Mouse (Mus musculus) CH12.LX (cell line): ENCODE measurements around the gene Olfr457. TPM values are rescaled to one million over a fixed set of nuclear protein-coding genes. Genes with fewer than 3 reads are reported as not detected.
A peak's percentile ranks its signal among the peaks of the same experiment; 100 is the strongest.

Experiments used
- DNase-seq: peaks from one replicate; pipeline ENCODE4 v3.0.0-alpha.2; 2013; ENCODE audit errors: extremely low read depth
- H3K27ac ChIP-seq: 2 replicates; pipeline ENCODE4 v1.5.1; 2012; ENCODE audit warnings: low read depth, mild to moderate bottlenecking, control low read depth, moderate library complexity; ENCODE audit not compliant: insufficient read depth
- H3K27me3 ChIP-seq: replicated peaks from 2 replicates; pipeline ENCODE3; 2012; ENCODE audit warnings: inconsistent platforms
- H3K36me3 ChIP-seq, 2 experiments: replicated peaks in 1 of 2; 2 replicates each; pipeline versions ENCODE3 to v1.6.1; 2012; ENCODE audit warnings: inconsistent platforms in 1 of 2, low read length in 1 of 2, mild to moderate bottlenecking in 1 of 2, mixed read lengths in 1 of 2, moderate library complexity in 1 of 2; ENCODE audit not compliant: control insufficient read depth in 1 of 2, insufficient read depth in 1 of 2
- H3K4me1 ChIP-seq, 2 experiments: 2 replicates each; pipeline ENCODE4 v1.6.1; 2012; ENCODE audit warnings: inconsistent platforms in 1 of 2, moderate library complexity in 1 of 2; ENCODE audit not compliant: insufficient read depth in 2 of 2, control insufficient read depth in 1 of 2
- H3K4me2 ChIP-seq: 2 replicates; pipeline ENCODE4 v1.6.1; 2012; ENCODE audit warnings: low read depth, mild to moderate bottlenecking, control low read depth; ENCODE audit not compliant: poor library complexity, insufficient read depth, severe bottlenecking
- H3K4me3 ChIP-seq, 3 experiments: fragments of 150-350 bp in 1 of 3; sonication (generic) in 1 of 3; replicated peaks in 1 of 3; 2 replicates each; pipeline versions ENCODE3 to v1.5.1; 2011 to 2012; ENCODE audit warnings: low read depth in 2 of 3, low read length in 2 of 3, mild to moderate bottlenecking in 2 of 3, moderate library complexity in 2 of 3, control low read depth in 1 of 3, improper control_type of control experiment in 1 of 3, inconsistent platforms in 1 of 3, mixed read lengths in 1 of 3; ENCODE audit not compliant: poor library complexity in 1 of 3
- H3K79me2 ChIP-seq: replicated peaks from 2 replicates; pipeline ENCODE4 v1.6.1; 2012; ENCODE audit warnings: mild to moderate bottlenecking, moderate library complexity; ENCODE audit not compliant: control insufficient read depth, poor library complexity, insufficient read depth, severe bottlenecking; ENCODE audit errors: extremely low read depth
- H3K9ac ChIP-seq: 2 replicates; pipeline ENCODE4 v1.6.1; 2012; ENCODE audit warnings: low read depth, mild to moderate bottlenecking, control low read depth, moderate library complexity; ENCODE audit not compliant: insufficient read depth
- H3K9me3 ChIP-seq: replicated peaks from 2 replicates; pipeline ENCODE3; 2012; ENCODE audit warnings: low read length, inconsistent platforms, mixed read lengths
- BHLHE40 ChIP-seq: IDR thresholded peaks from 2 replicates; pipeline ENCODE4 v1.6.1; 2011; ENCODE audit warnings: mild to moderate bottlenecking, low read depth, low read length, improper control_type of control experiment
- CHD1 ChIP-seq: IDR thresholded peaks from 2 replicates; pipeline ENCODE4 v1.6.1; 2012; ENCODE audit warnings: low read depth, low read length, improper control_type of control experiment, inconsistent platforms
- CHD2 ChIP-seq: IDR thresholded peaks from 2 replicates; pipeline ENCODE4 v1.6.1; 2011; ENCODE audit warnings: low read length, improper control_type of control experiment
- CTCF ChIP-seq, 2 experiments: IDR thresholded peaks in 1 of 2; conservative IDR thresholded peaks in 1 of 2; 2 replicates each; pipeline ENCODE4 v1.5.1; 2011 to 2012; ENCODE audit warnings: low read depth in 2 of 2, low read length in 2 of 2, improper control_type of control experiment in 1 of 2, inconsistent platforms in 1 of 2, mild to moderate bottlenecking in 1 of 2, moderate library complexity in 1 of 2
- ELF1 ChIP-seq: IDR thresholded peaks from 2 replicates; pipeline ENCODE4 v1.6.1; 2014; ENCODE audit warnings: low read depth, mild to moderate bottlenecking, inconsistent platforms, low read length, improper control_type of control experiment
- EP300 ChIP-seq: IDR thresholded peaks from 2 replicates; pipeline ENCODE4 v1.6.1; 2011; ENCODE audit warnings: low read length, improper control_type of control experiment
- ETS1 ChIP-seq: conservative IDR thresholded peaks from 2 replicates; pipeline ENCODE4 v1.6.1; 2012; ENCODE audit warnings: low read depth, mild to moderate bottlenecking, inconsistent platforms, low read length, improper control_type of control experiment, moderate library complexity
- GABPA ChIP-seq: IDR thresholded peaks from 2 replicates; pipeline ENCODE4 v1.6.1; 2012; ENCODE audit warnings: low read depth, low read length, improper control_type of control experiment, inconsistent platforms; ENCODE audit not compliant: insufficient replicate concordance
- HCFC1 ChIP-seq: IDR thresholded peaks from 2 replicates; pipeline ENCODE4 v1.6.1; 2012; ENCODE audit warnings: low read depth, mild to moderate bottlenecking, inconsistent platforms, low read length, improper control_type of control experiment
- IRF4 ChIP-seq: IDR thresholded peaks from 2 replicates; pipeline ENCODE4 v1.6.1; 2014; ENCODE audit warnings: low read depth, mild to moderate bottlenecking, inconsistent platforms, low read length, improper control_type of control experiment
- JUN ChIP-seq: IDR thresholded peaks from 2 replicates; pipeline ENCODE4 v1.6.1; 2011; ENCODE audit warnings: low read depth, mild to moderate bottlenecking, low read length, improper control_type of control experiment, moderate library complexity; ENCODE audit not compliant: insufficient read depth
- JUND ChIP-seq: conservative IDR thresholded peaks from 2 replicates; pipeline ENCODE4 v1.6.1; 2011; ENCODE audit warnings: low read depth, low read length, improper control_type of control experiment
- MAFK ChIP-seq: IDR thresholded peaks from 2 replicates; pipeline ENCODE4 v1.6.1; 2011; ENCODE audit warnings: low read length, improper control_type of control experiment; ENCODE audit not compliant: insufficient replicate concordance
- MAX ChIP-seq: IDR thresholded peaks from 2 replicates; pipeline ENCODE4 v1.6.1; 2011; ENCODE audit warnings: low read length, improper control_type of control experiment
- MAZ ChIP-seq: IDR thresholded peaks from 2 replicates; pipeline ENCODE4 v1.6.1; 2012; ENCODE audit warnings: low read depth, mild to moderate bottlenecking, inconsistent platforms, low read length, improper control_type of control experiment, moderate library complexity
- MEF2A ChIP-seq: IDR thresholded peaks from 2 replicates; pipeline ENCODE4 v1.6.1; 2014; ENCODE audit warnings: low read depth, mild to moderate bottlenecking, inconsistent platforms, low read length, improper control_type of control experiment, borderline replicate concordance
- MXI1 ChIP-seq: IDR thresholded peaks from 2 replicates; pipeline ENCODE4 v1.6.1; 2011; ENCODE audit warnings: mild to moderate bottlenecking, low read depth, low read length, improper control_type of control experiment
- MYC ChIP-seq: IDR thresholded peaks from 2 replicates; pipeline ENCODE4 v1.6.1; 2011; ENCODE audit warnings: low read depth, mild to moderate bottlenecking, improper control_type of control experiment, low read length
- NELFE ChIP-seq: IDR thresholded peaks from 2 replicates; pipeline ENCODE4 v1.6.1; 2011; ENCODE audit warnings: low read depth, low read length, improper control_type of control experiment
- NRF1 ChIP-seq: IDR thresholded peaks from 2 replicates; pipeline ENCODE4 v1.6.1; 2014; ENCODE audit warnings: low read depth, mild to moderate bottlenecking, inconsistent platforms, low read length, improper control_type of control experiment, moderate library complexity
- RCOR1 ChIP-seq: conservative IDR thresholded peaks from 2 replicates; pipeline ENCODE4 v1.6.1; 2012; ENCODE audit warnings: low read depth, mild to moderate bottlenecking, inconsistent platforms, low read length, improper control_type of control experiment
- SIN3A ChIP-seq: IDR thresholded peaks from 2 replicates; pipeline ENCODE4 v1.6.1; 2012; ENCODE audit warnings: low read length, improper control_type of control experiment, inconsistent platforms
- SMC3 ChIP-seq: IDR thresholded peaks from 2 replicates; pipeline ENCODE4 v1.6.1; 2011; ENCODE audit warnings: low read depth, low read length, improper control_type of control experiment
- TBP ChIP-seq: conservative IDR thresholded peaks from 2 replicates; pipeline ENCODE4 v1.6.1; 2011; ENCODE audit warnings: low read depth, low read length, improper control_type of control experiment
- TCF12 ChIP-seq: IDR thresholded peaks from 2 replicates; pipeline ENCODE4 v1.6.1; 2014; ENCODE audit warnings: low read depth, mild to moderate bottlenecking, inconsistent platforms, low read length, improper control_type of control experiment
- USF1 ChIP-seq: IDR thresholded peaks from 2 replicates; pipeline ENCODE4 v1.6.1; 2014; ENCODE audit warnings: low read depth, mild to moderate bottlenecking, inconsistent platforms, low read length, improper control_type of control experiment
- USF2 ChIP-seq: conservative IDR thresholded peaks from 2 replicates; pipeline ENCODE4 v1.6.1; 2011; ENCODE audit warnings: low read depth, low read length, improper control_type of control experiment
- ZC3H11A ChIP-seq: IDR thresholded peaks from 2 replicates; pipeline ENCODE4 v1.6.1; 2012; ENCODE audit warnings: low read depth, mild to moderate bottlenecking, inconsistent platforms, low read length, improper control_type of control experiment
- ZKSCAN1 ChIP-seq: IDR thresholded peaks from 2 replicates; pipeline ENCODE4 v1.6.1; 2012; ENCODE audit warnings: low read depth, inconsistent platforms, low read length, improper control_type of control experiment, borderline replicate concordance
- ZMIZ1 ChIP-seq: IDR thresholded peaks from 2 replicates; pipeline ENCODE4 v1.6.1; 2012; ENCODE audit warnings: low read depth, mild to moderate bottlenecking, inconsistent platforms, low read length, improper control_type of control experiment
- ZNF384 ChIP-seq: IDR thresholded peaks from 2 replicates; pipeline ENCODE4 v1.6.1; 2012; ENCODE audit warnings: low read depth, low read length, improper control_type of control experiment, inconsistent platforms
- dilution Hi-C: fragments of 300-500 bp; cut with MboI; formaldehyde crosslinking; loops from 2 replicates; pipeline ENCODE4 v1.14.3; 2020; ENCODE audit warnings: low sequenced_read_pairs; ENCODE audit not compliant: extremely low pct_unique_long_range_greater_than_20kb, extremely low pct_ligation_motif_present
- in situ Hi-C: fragments of 300-500 bp; cut with MboI; formaldehyde crosslinking; loops from 3 replicates; pipeline ENCODE4 v1.14.3; 2019; ENCODE audit warnings: low sequenced_read_pairs, low pct_ligation_motif_present, low pct_unique_long_range_greater_than_20kb, mixed read lengths
- polyA plus RNA-seq: library from polyadenylated mRNA; unstranded; fragments of >175 nt; gene quantifications from 2 replicates; pipeline ENCODE4 v1.2.1, GENCODE M21; 2012; ENCODE audit warnings: low read depth; ENCODE audit not compliant: insufficient read length
- total RNA-seq, 2 experiments: library from RNA; depleted of rRNA; stranded (reverse); fragments of 300-350 nt in 1 of 2; fragments of >200 nt in 1 of 2; gene quantifications; 2 replicates each; pipeline ENCODE4 v1.2.3; 2012 to 2014

Gene Olfr457
- total and polyA plus RNA-seq, 3 experiments, result not detected

- Histone ChIP-seq H3K4me3 (no peak within 1 kb of the TSS), H3K27me3 (no peaks in the 10 kb centered on the region), H3K9ac (no peak within 1 kb of the TSS), H3K9me3 (no peaks in the 10 kb centered on the region), H3K36me3 (no peaks in the 10 kb centered on the region)
- in situ Hi-C loops, result no loop called here
- dilution Hi-C loops, result no loop called here
- no peak for TF ChIP-seq USF1
- no peak for TF ChIP-seq SIN3A
- TF ChIP-seq TCF12, result no peak
- no peak for TF ChIP-seq NELFE
- TF ChIP-seq USF2, result no peak
- no peak for TF ChIP-seq ELF1
- no peak for TF ChIP-seq HCFC1
- no peak for TF ChIP-seq RCOR1
- no peak for TF ChIP-seq CTCF (conservative IDR thresholded peaks at IDR 0.05 in 1 of 2, IDR thresholded peaks at IDR 0.05 in 1 of 2; ENCODE audit: low read depth in 2 of 2, low read length in 2 of 2)
- no peak for TF ChIP-seq MAFK
- no peak for TF ChIP-seq NRF1
- no peak for TF ChIP-seq ZMIZ1
- no peak for TF ChIP-seq SMC3
- TF ChIP-seq, all 38 proteins: peak for 0
- H3K79me2 ChIP-seq, result no peaks in the 10 kb centered on the region
- peaks cover 0 to 5% of the 10 kb centered on the region in 2 experiments; a peak in 1 of 4 replicates for H3K4me1 ChIP-seq
- H3K27ac ChIP-seq, result no peak within 1 kb of the TSS
- no peak within 1 kb of the TSS for H3K4me2 ChIP-seq
- no peak for DNase-seq
Measured at GRCm38 (mm10) chr6:42465096-42465495, 11.0 kb downstream of the Olfr457 start, which contains the start of gene Olfr458. Olfr458 (minus strand) TSS chr6:42465196.

GRCm38 (mm10) chr6:42447381-42447780, 28.8 kb downstream of the Olfr457 start:
- no peaks in the 10 kb centered on the region for H3K36me3 ChIP-seq
- H3K9me3 ChIP-seq, result no peaks in the 10 kb centered on the region
- H3K27me3 ChIP-seq, result no peaks in the 10 kb centered on the region
- in situ Hi-C loops, result no loop called here
- H3K9ac ChIP-seq, result no peak overlapping the region
- peaks cover 0 to 32% of the 10 kb centered on the region in 2 experiments; a peak in 3 of 4 replicates for H3K4me1 ChIP-seq
- H3K4me3 ChIP-seq, result no peak overlapping the region
- no peak overlapping the region for H3K27ac ChIP-seq
- peak overlapping the region; percentile 63; the same call in 1 of the 2 replicates for H3K4me2 ChIP-seq
- DNase-seq, result peak; percentile 69
- dilution Hi-C loops, result no loop called here
- no peaks in the 10 kb centered on the region for H3K79me2 ChIP-seq
- no peak for TF ChIP-seq ZMIZ1
- TF ChIP-seq USF1, result no peak
- TF ChIP-seq BHLHE40, result peak; percentile 12; the same call in 1 of the 2 replicates
- no peak for TF ChIP-seq HCFC1
- TF ChIP-seq TBP, result no peak
- TF ChIP-seq ELF1, result no peak
- no peak for TF ChIP-seq MAFK
- no peak for TF ChIP-seq MXI1
- peak; percentile 68; the same call in 1 of the 2 replicates for TF ChIP-seq IRF4
- peak; percentile 40 for TF ChIP-seq ETS1
- TF ChIP-seq TCF12, result peak; percentile 58; the same call in 1 of the 2 replicates
- 0 out of 2 replicates have a peak, but pooled peaks have one; percentile 35 for TF ChIP-seq MYC
- no peak for TF ChIP-seq ZNF384
- no peak for TF ChIP-seq GABPA
- TF ChIP-seq JUN, result no peak; the same call in 1 of the 2 replicates
- TF ChIP-seq MAX, result no peak
- no peak for TF ChIP-seq NRF1
- no peak for TF ChIP-seq USF2
- TF ChIP-seq MAZ, result no peak
- TF ChIP-seq ZC3H11A, result no peak
- no peak for TF ChIP-seq JUND
- peak; percentile 46; the same call in 1 of the 2 replicates for TF ChIP-seq CHD2
- no peak for TF ChIP-seq CHD1
- TF ChIP-seq ZKSCAN1, result no peak
- TF ChIP-seq MEF2A, result no peak
- 0 out of 2 replicates have a peak, but pooled peaks have one; percentile 42 for TF ChIP-seq RCOR1
- TF ChIP-seq EP300, result peak; percentile 78
